Mouse (Mus musculus) midbrain, postnatal 0 days (tissue): ENCODE results near the gene Prss28. TPM values are rescaled to one million over a fixed set of nuclear protein-coding genes. Genes with fewer than 3 reads are reported as not detected.

Source experiments
- ATAC-seq: fragments of 200-750 bp; cut with Nextera tagmentation; 2 replicates; pipeline ENCODE4 v1.8.0; 2017; ENCODE audit warnings: moderate number of reproducible peaks, mild to moderate bottlenecking, moderate TSS enrichment, moderate library complexity; ENCODE audit not compliant: low FRiP score
- DNase-seq: peaks from one replicate; pipeline ENCODE4 v3.0.0-alpha.2; 2015; ENCODE audit warnings: low spot score
- H3K27ac ChIP-seq: fragments of 300-500 bp; sonication (generic); 2 replicates; pipeline ENCODE4 v1.5.1; 2014; ENCODE audit warnings: low read depth, mild to moderate bottlenecking, low read length, mixed read lengths
- H3K27me3 ChIP-seq: fragments of 300-500 bp; sonication (generic); 2 replicates; pipeline ENCODE4 v1.6.1; 2014; ENCODE audit warnings: low read length, control low read depth, mixed read lengths; ENCODE audit not compliant: insufficient read depth
- H3K36me3 ChIP-seq: fragments of 300-500 bp; sonication (generic); 2 replicates; pipeline ENCODE4 v1.6.1; 2014; ENCODE audit warnings: low read length, control low read depth, mixed read lengths; ENCODE audit not compliant: insufficient read depth
- H3K4me1 ChIP-seq: fragments of 300-500 bp; sonication (generic); 2 replicates; pipeline ENCODE4 v1.6.1; 2014; ENCODE audit warnings: mild to moderate bottlenecking, control low read depth, antibody characterized with exemption, low read length, mixed read lengths; ENCODE audit not compliant: insufficient read depth
- H3K4me2 ChIP-seq: fragments of 300-500 bp; sonication (generic); 2 replicates; pipeline ENCODE4 v1.6.1; 2014; ENCODE audit warnings: low read depth, mild to moderate bottlenecking, low read length, mixed read lengths; ENCODE audit not compliant: poor library complexity, severe bottlenecking
- H3K4me3 ChIP-seq: fragments of 300-500 bp; sonication (generic); 2 replicates; pipeline ENCODE4 v1.5.1; 2014; ENCODE audit warnings: low read depth, mild to moderate bottlenecking, low read length, moderate library complexity
- H3K9ac ChIP-seq: fragments of 300-500 bp; sonication (generic); replicated peaks from 2 replicates; pipeline ENCODE4 v1.6.1; 2014; ENCODE audit warnings: mild to moderate bottlenecking, low read length, moderate library complexity, mixed read lengths; ENCODE audit not compliant: poor library complexity, severe bottlenecking
- H3K9me3 ChIP-seq: fragments of 300-500 bp; sonication (generic); 2 replicates; pipeline ENCODE4 v1.6.1; 2016; ENCODE audit warnings: low read length, control low read depth
- CTCF ChIP-seq: IDR thresholded peaks from 2 replicates; pipeline ENCODE4 v1.5.1; 2016; ENCODE audit warnings: antibody characterized with exemption, mild to moderate bottlenecking
- WGBS: fragments of 180-500 bp; shearing (Covaris S2); extraction: QIAGEN DNeasy Blood & Tissue Kit; methylation state at CpG from one replicate; pipeline ENCODE4 v1.1.7; 2014; 5-methylcytosine and 5-hydroxymethylcytosine counted together
- polyA plus RNA-seq: library from polyadenylated mRNA; unstranded; fragments of >200 nt; fragmentation: Nextera tagmentation; extraction: Ambion mirVana; gene quantifications from 2 replicates; pipeline ENCODE4 v1.2.1, GENCODE M21; 2015
- total RNA-seq: library from RNA; depleted of rRNA; stranded (reverse); fragments of >200 nt; gene quantifications from 2 replicates; pipeline ENCODE4 v1.2.3, GENCODE M21; 2014

The Prss28 gene
- total and polyA plus RNA-seq, 2 experiments from 2014 or later, result not detected

DNA sequence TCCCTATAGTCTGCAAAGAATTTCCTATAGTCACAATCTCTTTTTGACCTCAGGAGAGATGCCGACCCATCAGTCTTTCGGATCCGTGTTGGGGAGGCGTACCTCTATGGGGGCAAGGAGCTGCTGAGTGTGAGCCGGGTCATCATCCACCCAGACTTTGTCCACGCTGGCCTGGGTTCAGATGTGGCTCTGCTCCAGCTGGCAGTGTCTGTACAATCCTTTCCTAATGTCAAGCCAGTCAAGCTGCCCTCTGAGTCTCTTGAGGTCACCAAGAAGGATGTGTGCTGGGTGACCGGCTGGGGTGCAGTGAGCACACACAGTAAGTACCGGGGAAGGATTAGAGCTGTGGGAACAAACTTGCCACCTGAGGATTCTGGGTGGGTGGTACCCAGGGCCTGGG is 12.4 kb downstream of the Prss28 start:
- Histone ChIP-seq H3K4me1 (no peaks in the 10 kb centered on the region), H3K27me3 (no peaks in the 10 kb centered on the region), H3K36me3 (no peaks in the 10 kb centered on the region), H3K9ac (no peak overlapping the region), H3K4me2 (no peak overlapping the region), H3K27ac (no peak overlapping the region), H3K4me3 (no peak overlapping the region), H3K9me3 (no peaks in the 10 kb centered on the region)
- WGBS, result 92% methylated on average over 8 of the region's 8 CpGs
- no peak for DNase-seq
- no peak for ATAC-seq
- TF ChIP-seq CTCF, result no peak

DNA sequence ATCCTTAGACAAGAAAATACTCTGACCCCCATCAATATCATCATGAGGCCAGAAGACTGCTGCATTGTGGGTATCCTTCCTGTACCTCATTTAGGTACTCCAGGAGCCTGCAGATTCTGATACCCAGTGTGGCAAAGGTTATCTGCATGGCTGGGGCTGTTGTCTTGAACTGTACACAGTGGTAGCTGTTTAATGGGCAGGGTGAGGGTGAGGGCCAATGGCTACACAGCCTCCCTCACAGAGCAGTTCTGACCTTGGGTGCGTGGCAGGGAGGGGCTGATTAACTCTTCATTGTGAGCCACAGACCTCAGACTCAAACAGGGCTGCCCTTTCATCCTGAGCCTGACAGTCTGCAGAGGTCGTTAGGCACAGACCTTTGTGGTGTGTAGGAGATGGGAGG is 14.5 kb downstream of the Prss28 start:
- H3K27ac ChIP-seq, result no peak overlapping the region
- H3K4me2 ChIP-seq, result no peak overlapping the region
- no peaks in the 10 kb centered on the region for H3K36me3 ChIP-seq
- ATAC-seq (no peak), DNase-seq (no peak)
- H3K9me3 ChIP-seq, result no peaks in the 10 kb centered on the region
- H3K9ac ChIP-seq, result no peak overlapping the region
- no peak for TF ChIP-seq CTCF
- H3K4me1 ChIP-seq, result no peaks in the 10 kb centered on the region
- no peak overlapping the region for H3K4me3 ChIP-seq
- H3K27me3 ChIP-seq, result no peaks in the 10 kb centered on the region
- WGBS, result 28% methylated on average over 2 of the region's 2 CpGs

DNA sequence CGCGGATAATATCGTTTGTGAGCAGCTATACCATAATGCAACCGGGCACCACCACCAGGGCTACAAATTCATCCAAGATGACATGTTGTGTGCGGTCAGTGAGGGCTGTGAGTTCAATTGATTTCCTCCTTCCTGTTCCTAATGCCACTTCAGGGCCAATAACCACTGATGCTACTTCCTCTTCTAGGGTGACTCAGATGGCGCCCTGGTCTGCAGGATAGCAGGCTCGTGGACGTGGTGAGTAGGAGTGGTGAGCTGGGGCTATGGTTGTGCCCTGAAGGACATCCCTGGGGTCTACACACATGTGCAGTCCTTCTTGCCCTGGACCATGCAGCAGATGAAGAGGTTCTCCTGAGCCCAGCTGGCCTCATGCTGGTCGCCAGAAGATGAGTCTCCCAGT is 23.9 kb downstream of the Prss28 start:
- H3K9me3 ChIP-seq, result no peaks in the 10 kb centered on the region
- no peaks in the 10 kb centered on the region for H3K4me1 ChIP-seq
- H3K27me3 ChIP-seq, result 0 out of 2 replicates have a peak, but pooled peaks cover 6% of the 10 kb centered on the region
- no peaks in the 10 kb centered on the region for H3K36me3 ChIP-seq
- H3K4me2 ChIP-seq, result no peak overlapping the region
- ATAC-seq (no peak), DNase-seq (no peak)
- no peak overlapping the region for H3K4me3 ChIP-seq
- no peak overlapping the region for H3K27ac ChIP-seq
- H3K9ac ChIP-seq, result no peak overlapping the region
- no peak for TF ChIP-seq CTCF
- 78% methylated on average over 9 of the region's 9 CpGs for WGBS

DNA sequence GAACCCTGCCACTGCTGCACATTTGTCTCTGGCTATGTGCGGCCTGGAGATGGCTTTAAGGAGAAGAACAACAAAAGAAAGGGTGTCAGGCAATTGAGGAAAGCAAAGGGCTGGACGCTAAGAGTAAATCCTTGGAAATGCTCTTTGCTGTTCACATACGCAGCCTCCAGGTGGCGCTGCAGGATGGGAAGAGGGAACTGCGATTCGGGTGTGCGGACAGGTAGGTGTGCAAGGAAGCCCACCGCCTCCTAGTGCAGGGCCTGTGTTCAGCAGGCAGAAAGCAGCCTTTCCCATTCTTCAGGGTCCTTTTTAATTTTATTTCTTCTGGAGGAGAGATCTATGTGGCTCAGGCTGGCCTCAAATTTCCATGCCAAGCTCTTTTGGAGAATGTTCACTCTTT is 25.5 kb downstream of the Prss28 start:
- H3K27ac ChIP-seq, result no peak overlapping the region
- no peak overlapping the region for H3K4me3 ChIP-seq
- no peak overlapping the region for H3K4me2 ChIP-seq
- 0 out of 2 replicates have a peak, but pooled peaks cover 6% of the 10 kb centered on the region for H3K27me3 ChIP-seq
- H3K9ac ChIP-seq, result no peak overlapping the region; the same call in 1 of the 2 replicates
- DNase-seq, result peak; percentile 81
- no peaks in the 10 kb centered on the region for H3K36me3 ChIP-seq
- no peaks in the 10 kb centered on the region for H3K4me1 ChIP-seq
- ATAC-seq, result peak; percentile 52; the same call in 1 of the 2 replicates
- no peaks in the 10 kb centered on the region for H3K9me3 ChIP-seq
- WGBS, result 2% methylated on average over 8 of the region's 8 CpGs
- TF ChIP-seq CTCF, result peak; percentile 99

DNA sequence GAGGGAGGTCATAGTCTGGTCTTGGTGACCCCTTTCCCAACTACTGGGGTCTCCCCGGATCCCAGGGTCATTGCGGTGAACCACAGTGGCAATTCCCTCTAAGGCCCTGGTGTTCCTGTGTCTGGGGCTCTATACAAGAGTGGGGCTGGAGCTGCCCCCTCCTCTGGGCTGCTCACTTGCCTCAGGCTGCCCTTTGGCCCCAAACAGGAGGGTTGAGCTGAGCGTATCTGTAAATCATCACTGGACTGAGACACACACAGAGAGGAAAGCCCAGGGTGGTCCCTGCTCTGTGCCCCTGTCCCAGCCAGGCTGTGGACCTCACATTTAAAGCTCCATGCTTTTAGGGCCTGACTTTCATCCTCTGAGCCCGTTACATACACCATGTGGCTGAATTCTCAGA is 29.8 kb downstream of the Prss28 start:
- H3K4me1 ChIP-seq, result no peaks in the 10 kb centered on the region
- H3K4me2 ChIP-seq, result no peak overlapping the region
- DNase-seq (no peak), ATAC-seq (no peak)
- no peak overlapping the region for H3K4me3 ChIP-seq
- 83% methylated on average over 4 of the region's 4 CpGs for WGBS
- H3K27me3 ChIP-seq, result no peaks in the 10 kb centered on the region
- no peaks in the 10 kb centered on the region for H3K9me3 ChIP-seq
- no peak overlapping the region for H3K9ac ChIP-seq
- no peak for TF ChIP-seq CTCF
- H3K27ac ChIP-seq, result no peak overlapping the region
- H3K36me3 ChIP-seq, result no peaks in the 10 kb centered on the region

DNA sequence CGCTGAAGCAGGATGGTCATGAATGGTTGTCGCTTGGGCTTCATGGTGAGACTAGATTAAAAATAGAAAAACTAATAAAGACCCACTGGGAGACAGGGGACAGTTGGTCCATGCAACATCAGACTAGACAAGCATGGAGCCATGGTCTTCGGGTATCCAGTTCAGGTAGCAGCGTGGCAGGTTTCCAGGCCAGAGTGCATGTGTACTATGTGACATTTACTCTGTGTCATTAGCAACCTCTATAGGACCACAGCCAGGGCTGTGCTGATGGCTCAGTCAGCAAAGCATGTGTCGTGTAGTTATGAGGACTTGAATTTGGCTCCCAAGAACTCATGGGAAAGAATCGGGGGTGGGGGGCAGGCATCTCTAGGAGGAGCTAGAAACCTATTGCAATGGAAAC is 31.6 kb downstream of the Prss28 start:
- no peak for TF ChIP-seq CTCF
- Histone ChIP-seq H3K4me3 (no peak overlapping the region), H3K27me3 (no peaks in the 10 kb centered on the region), H3K36me3 (no peaks in the 10 kb centered on the region), H3K4me2 (no peak overlapping the region), H3K27ac (no peak overlapping the region), H3K9me3 (no peaks in the 10 kb centered on the region), H3K9ac (no peak overlapping the region), H3K4me1 (no peaks in the 10 kb centered on the region)
- WGBS, result 89% methylated on average over 6 of the region's 6 CpGs
- no peak for ATAC-seq
- DNase-seq, result no peak
